Mouse (Mus musculus): ENCODE data around the gene Mcrip2.
A peak's percentile ranks its signal among the peaks of the same experiment; 100 is the strongest.

The Mcrip2 gene

DNA sequence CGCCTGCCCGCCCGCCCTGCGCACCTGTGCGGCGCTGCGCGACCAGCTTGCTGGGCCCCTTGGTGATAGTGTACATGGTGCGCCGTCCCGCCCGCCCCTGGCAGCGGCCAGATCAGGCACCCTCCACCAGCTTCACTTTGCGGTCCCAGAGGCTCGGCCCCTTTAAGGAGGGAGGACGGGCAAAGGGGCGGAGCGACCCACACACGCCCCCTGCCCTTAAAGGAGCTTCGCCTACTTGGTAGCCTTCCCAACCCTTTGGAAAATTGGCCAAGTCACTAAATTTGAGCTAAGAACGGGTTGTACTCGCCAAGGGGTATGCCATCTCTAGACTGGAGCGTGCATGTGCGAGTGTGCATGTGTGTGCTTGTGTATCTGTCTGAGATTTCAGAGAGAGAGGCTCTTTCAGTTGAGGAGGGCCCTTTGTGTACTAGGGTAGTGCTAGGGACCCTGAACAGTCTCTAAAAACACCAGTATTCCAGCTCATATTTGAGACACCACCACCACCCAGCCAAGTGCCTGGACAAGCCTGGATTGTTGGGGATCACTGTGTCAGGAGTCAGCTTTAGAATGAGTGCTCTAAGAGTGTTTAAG lies at the start of gene Mcrip2:
TSS of gene Mcrip2 (minus strand) at position 164 of the 591 bp plus-strand sequence.
- peak; percentile 41 to 46 for DNase-seq (ENCODE audit: low read depth in 2 of 2, low spot score in 2 of 2)

- DNase-seq (ENCODE audit: low read depth in 2 of 2, low spot score in 2 of 2) = no peak
Measured at GRCm38 (mm10) chr17:25918037-25918750, 49.6 kb upstream of the Mcrip2 start.

- DNase-seq (ENCODE audit: low read depth in 2 of 2, low spot score in 2 of 2) = no peak
Measured at GRCm38 (mm10) chr17:25916931-25917647, 48.5 kb upstream of the Mcrip2 start.

DNA sequence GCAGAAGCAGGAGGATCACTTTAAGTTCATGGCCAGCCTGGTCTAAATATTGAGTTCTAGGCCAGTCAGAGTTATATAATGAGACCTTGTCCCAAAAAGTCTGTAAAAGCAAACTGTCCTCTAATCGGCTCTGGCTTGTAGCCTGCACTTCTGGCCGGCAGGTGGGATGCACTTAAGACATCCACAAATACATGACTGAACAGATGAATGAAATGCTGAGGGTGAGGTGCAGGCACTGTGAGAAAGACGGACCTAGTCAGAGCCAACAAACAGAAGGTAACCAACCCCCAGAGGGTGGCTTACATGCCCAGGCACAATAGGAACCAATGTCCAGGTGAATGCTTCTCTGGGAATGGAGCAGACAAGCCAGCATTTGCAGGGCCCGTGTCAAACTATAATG lies 45.7 kb upstream of the Mcrip2 start:
- DNase-seq (ENCODE audit: low read depth in 2 of 2, low spot score in 2 of 2) = no peak

- DNase-seq (ENCODE audit: low read depth in 2 of 2, low spot score in 2 of 2) = no peak
Measured at GRCm38 (mm10) chr17:25913877-25914275, 45.3 kb upstream of the Mcrip2 start.

DNA sequence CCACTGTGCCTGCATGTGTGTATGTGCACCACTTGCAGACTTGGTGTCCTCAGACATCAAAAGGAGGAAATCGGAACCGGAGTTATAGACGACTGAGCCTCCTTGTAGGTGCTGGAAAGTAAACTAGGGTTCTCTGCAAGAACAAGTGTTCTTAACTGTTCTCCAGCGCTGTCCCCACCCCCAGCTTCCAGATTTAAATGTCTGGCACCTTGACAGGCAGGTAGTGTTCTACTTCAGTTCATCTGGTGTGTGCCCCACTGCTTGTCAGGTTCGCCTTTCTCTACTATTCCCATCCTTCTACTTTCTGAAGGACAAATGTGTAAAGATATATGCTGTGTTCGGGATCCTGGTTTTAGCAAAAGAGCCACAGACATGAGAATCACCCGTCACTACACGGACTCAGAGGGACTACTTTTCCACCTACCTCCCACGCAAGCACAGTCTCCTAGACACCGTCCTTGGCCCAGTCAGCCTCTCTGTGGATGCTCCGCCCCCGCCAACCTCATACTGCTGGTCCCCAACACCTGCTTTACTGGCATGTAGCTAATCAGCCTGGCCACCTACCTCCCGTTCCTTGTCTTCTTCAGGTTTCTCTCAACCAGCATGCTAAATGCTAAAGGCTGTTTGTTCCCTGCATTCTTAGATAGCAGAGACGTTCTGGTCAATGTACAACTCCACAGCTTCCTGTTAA lies 44.8 kb upstream of the Mcrip2 start:
- no peak for DNase-seq (ENCODE audit: low read depth in 2 of 2, low spot score in 2 of 2)

DNA sequence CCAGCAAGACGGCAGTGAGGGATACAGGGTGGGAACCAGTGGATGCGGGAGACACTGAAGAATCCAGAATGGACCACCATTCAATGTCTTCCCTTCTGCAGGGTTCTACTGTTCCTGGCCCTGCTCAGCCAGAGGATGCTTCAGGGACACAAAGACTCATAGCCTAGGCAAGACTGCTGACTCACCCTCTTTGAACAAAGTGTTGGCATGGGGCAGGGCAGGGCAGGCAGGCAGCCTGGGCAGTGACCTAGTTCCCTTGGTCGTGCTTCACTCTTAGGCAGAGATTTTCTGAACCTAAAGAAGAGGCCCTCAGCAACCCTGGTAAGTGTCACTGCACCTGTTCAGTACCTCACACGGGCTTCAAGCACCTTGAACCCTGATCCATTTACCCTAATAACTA lies 43.3 kb upstream of the Mcrip2 start:
- DNase-seq (ENCODE audit: low read depth in 2 of 2, low spot score in 2 of 2) = no peak

DNA sequence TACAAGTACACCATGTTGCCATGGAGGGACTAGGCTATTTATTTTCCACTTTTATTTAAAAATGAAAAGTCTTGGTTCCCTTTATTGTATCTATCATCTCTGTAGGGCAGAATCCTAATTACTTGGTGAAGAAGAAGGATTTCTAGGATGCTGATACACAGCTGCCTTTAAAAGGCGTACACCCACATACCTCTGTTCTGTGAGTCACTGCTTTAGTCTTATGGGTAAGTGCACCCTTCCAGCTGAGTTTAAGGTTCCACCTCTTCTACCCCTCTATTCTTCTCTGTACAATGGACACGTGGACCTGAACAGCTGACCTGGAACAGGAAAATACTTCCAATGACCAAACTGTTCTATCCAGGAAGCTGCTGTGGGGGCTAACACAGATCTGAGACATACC lies 39.1 kb upstream of the Mcrip2 start:
- DNase-seq (ENCODE audit: low read depth in 2 of 2, low spot score in 2 of 2) = no peak

- DNase-seq (ENCODE audit: low read depth in 2 of 2, low spot score in 2 of 2) = no peak
Measured at GRCm38 (mm10) chr17:25903061-25903460, 34.5 kb upstream of the Mcrip2 start.

- DNase-seq (ENCODE audit: low read depth in 2 of 2, low spot score in 2 of 2) = no peak
Measured at GRCm38 (mm10) chr17:25900193-25900592, 31.6 kb upstream of the Mcrip2 start.

DNA sequence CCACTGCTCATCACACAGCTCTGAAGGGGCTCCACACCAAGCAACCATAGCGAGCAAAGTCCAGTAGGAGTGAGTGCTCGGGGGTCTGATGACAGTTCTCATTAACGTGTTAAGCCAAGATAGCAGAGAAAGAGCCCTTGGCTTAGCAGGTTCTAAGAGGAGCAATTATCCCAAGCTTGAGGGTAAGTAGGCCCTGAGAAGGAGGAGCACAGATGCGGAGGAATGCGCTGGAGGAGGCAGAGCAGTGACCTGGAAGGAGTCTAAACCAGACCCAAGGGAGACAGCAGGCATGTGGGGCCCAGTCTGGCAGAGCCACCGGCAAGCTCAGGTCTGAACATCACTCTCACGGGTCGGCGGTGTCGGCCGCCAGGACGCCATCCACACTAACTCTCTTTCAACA lies 27.3 kb upstream of the Mcrip2 start:
- DNase-seq (ENCODE audit: low read depth in 2 of 2, low spot score in 2 of 2) = no peak

GRCm38 (mm10) chr17:25895415-25895814 lies 26.9 kb upstream of the Mcrip2 start:
- DNase-seq (ENCODE audit: low read depth in 2 of 2, low spot score in 2 of 2) = no peak

DNA sequence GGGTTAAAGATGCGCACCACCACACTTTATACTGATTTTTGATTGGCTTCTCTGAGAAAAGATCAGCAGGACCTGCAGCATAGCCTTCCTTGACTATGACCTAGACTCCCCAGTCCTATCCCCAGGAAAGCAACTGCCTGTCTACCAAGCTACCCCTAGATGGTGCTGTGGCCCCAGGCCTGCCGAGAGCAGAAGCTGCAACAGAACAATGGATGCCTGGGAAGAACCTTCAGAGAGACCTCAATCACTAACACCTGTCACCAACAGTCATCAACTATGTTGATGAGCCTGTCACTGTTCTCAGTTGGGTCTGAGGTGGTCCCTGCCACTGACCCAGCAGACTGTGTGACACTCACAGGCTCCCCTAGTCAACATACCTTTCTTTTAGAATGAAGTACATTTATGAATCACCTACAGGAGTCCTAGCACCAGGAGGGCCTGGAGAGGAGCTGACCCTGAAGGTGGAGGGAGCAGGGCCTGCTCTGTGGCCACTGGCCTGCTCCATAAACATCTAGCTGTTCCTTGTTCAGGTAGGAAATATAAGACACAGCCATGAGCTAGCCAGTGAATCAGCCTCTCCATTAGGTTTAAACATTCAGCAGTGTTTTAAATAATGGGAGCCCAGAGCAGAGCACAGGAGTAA lies 25.5 kb upstream of the Mcrip2 start:
- peak; percentile 58 to 63 for DNase-seq (ENCODE audit: low read depth in 2 of 2, low spot score in 2 of 2)

DNA sequence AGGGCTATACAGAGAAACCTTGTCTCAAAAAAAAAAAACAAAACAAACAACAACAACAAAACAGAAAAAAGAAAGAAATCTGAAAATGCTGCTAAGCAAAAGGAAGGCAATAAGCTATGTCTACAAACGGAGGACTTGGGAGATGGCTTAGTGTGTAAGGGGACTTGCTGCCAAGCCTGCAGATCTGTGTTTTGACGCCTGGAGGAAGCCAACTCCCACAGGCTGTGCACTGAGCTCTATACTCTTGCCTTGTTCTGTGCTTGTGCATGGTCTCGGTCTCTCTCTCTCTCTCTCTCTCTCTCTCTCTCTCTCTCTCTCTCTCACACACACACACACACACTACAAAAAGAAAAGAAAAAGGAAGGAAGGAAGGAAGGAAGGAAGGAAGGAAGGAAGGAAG lies 20.3 kb upstream of the Mcrip2 start:
- DNase-seq (ENCODE audit: low read depth in 2 of 2, low spot score in 2 of 2) = no peak

DNA sequence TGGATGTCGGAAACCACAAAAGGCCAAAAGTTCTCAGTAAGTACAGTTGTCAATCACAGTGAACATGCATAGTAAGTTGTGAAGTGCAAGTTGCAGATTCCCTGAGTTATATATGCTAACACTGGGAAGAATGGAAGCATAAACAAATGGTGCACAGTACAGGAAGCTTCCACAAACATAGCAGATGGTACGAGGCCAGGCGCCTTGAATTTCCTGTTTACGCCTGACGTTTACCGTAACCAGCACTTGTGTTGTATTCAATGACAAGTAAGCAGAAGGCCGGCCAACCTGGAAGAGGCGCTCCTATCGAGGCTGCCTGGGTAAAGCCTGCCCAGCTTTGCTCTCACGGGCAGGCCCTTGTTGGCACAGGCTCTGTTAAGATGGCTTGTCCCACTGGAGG lies 18.9 kb upstream of the Mcrip2 start:
- no peak for DNase-seq (ENCODE audit: low read depth in 2 of 2, low spot score in 2 of 2)

- DNase-seq (ENCODE audit: low read depth in 2 of 2, low spot score in 2 of 2) = no peak
Measured at GRCm38 (mm10) chr17:25886806-25887205, 18.2 kb upstream of the Mcrip2 start.

DNA sequence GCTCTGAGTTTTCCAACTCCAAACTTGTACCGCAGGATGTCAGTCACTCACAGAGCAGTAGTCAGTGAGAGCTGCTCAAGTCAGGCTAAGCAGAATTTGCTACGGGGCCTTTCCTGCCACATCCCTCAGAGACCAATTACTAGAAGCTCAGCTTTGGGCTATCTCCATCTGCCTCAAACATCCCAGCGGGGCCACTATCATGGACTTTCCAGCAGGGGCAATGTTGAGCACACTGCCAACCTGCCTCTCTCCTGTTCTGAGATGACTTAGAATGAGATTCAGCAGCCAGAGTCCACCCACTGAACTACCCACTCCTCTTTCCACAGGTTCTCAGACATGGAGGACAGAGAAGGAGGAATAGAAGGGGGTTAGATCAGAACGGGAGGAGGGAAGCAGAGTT lies 17.1 kb upstream of the Mcrip2 start:
- DNase-seq (ENCODE audit: low read depth in 2 of 2, low spot score in 2 of 2) = no peak

- no peak for DNase-seq (ENCODE audit: low read depth in 2 of 2, low spot score in 2 of 2)
Measured at GRCm38 (mm10) chr17:25883824-25884223, 15.3 kb upstream of the Mcrip2 start.

GRCm38 (mm10) chr17:25883268-25883667 lies 14.7 kb upstream of the Mcrip2 start:
- no peak for DNase-seq (ENCODE audit: low read depth in 2 of 2, low spot score in 2 of 2)

DNA sequence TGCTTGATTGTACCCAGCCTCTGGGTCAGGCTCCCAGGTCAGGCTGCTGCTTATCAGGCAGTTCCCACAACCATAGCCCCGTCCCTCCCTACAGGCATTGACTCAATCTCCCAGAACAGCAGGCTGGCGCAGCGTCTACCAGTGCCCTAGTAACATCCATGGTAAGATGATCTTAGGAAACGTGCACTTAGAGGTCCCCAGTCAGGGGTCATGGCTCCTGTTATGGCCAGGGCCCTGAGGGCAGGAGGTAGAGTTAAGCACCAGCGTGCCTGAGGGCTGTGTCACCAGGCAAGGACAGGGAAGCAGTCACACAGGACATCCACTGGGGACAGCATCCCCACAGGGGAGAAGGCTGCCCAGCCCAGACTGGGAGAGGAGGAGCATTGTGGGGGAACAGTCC lies 13.7 kb upstream of the Mcrip2 start:
- no peak for DNase-seq (ENCODE audit: low read depth in 2 of 2, low spot score in 2 of 2)

DNA sequence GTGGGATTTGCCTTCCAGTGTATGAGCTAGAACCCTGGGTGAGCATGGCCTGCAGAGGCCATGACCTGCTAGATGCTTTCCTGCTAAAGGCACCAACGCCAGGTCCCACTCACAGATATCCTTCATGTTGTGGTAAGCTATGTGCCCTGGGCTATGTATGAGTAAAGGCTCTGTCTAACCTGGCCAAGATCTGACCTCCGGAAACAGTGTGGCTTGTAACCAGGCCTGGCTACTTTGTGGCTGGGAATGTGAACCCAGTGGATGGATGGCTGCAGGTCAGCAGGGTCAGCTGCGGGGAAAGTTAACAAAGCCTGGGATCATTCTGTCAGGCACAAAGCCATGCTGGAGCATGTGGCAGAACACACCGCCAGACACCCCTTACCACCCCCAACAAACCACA lies 13.1 kb upstream of the Mcrip2 start:
- DNase-seq (ENCODE audit: low read depth in 2 of 2, low spot score in 2 of 2) = no peak

Data from CD8-positive naive resting alpha-beta T cell, adult 2 months (primary cell).